Mouse (Mus musculus): ENCODE results near the gene Aifm2.

GRCm38 (mm10) chr10:61714771-61715461, at the start of gene Aifm2:
- no peak for TF ChIP-seq POLR2A (IDR thresholded peaks at IDR 0.05; ENCODE audit: borderline replicate concordance, extremely low read depth, insufficient read depth, insufficient read length, poor library complexity, severe bottlenecking)
- no peak for TF ChIP-seq CTCF (IDR thresholded peaks at IDR 0.05; ENCODE audit: borderline replicate concordance, extremely low read depth, insufficient read depth, insufficient read length)
